Mouse (Mus musculus) layer of hippocampus, adult 6 months (tissue): ENCODE measurements around the gene Sri. TPM values are rescaled to one million over a fixed set of nuclear protein-coding genes. Genes with fewer than 3 reads are reported as not detected.

ENCODE experiments used
- long read RNA-seq, 2 experiments: library from polyadenylated mRNA; unstranded; transcript quantifications; one replicate each; pipeline ENCODE4 v2.0.0; 2019 to 2020
- polyA plus RNA-seq: library from polyadenylated mRNA; unstranded; fragments of <200 nt; fragmentation: Nextera tagmentation; gene quantifications from 2 replicates; pipeline ENCODE4 v1.2.3, GENCODE M21; 2021

Sri gene
- polyA plus RNA-seq = 185 and 195 TPM in 2 replicates
- long read RNA-seq, experiment 1, transcript Sri-205 (8 exons, 2,251 nt) = major isoform, 141 of 164 reads
- long read RNA-seq, experiment 1, partial matches to known transcripts = 11 of 164 reads
- long read RNA-seq, experiment 1, other reads (novel, unspliced or antisense) = 11 of 164 reads
- long read RNA-seq, experiment 2, transcript Sri-205 (8 exons, 2,251 nt) = major isoform, 214 of 229 reads
- long read RNA-seq, experiment 2, partial matches to known transcripts = 3 of 229 reads
- long read RNA-seq, experiment 2, other reads (novel, unspliced or antisense) = 10 of 229 reads

GRCm38 (mm10) chr5:8045855-8046254 is at the start of gene Sri:
Gene Sri (plus strand): TSS chr5:8046078.

Other genes starting within 250 kb of the Sri start
- 0.26 TPM in 2 replicates for gene Steap4, start 85.6 kb upstream of the Sri start, polyA plus RNA-seq